Mouse (Mus musculus) lung, adult 2 months (tissue): Measurements from ENCODE around the gene Wdr72.

ENCODE experiments used
- CTCF ChIP-seq: fragments of 200-500 bp; IDR thresholded peaks from 2 replicates; pipeline ENCODE4 v1.5.1; 2011; ENCODE audit warnings: mild to moderate bottlenecking, low read length, control low read depth; ENCODE audit not compliant: insufficient read depth
- POLR2A ChIP-seq: fragments of 200-500 bp; IDR thresholded peaks from 2 replicates; pipeline ENCODE4 v1.6.1; 2011; ENCODE audit warnings: low read depth, mild to moderate bottlenecking, control low read depth, low read length, borderline replicate concordance; ENCODE audit errors: extremely low read depth

- no peak for TF ChIP-seq POLR2A
- no peak for TF ChIP-seq CTCF
These were observed 77.4 kb downstream of the Wdr72 start for GRCm38 (mm10) chr9:74187401-74188029.
